Mouse (Mus musculus) adipose tissue, adult 10 weeks (tissue): ENCODE data around the gene Zcchc18. TPM values are rescaled to one million over a fixed set of nuclear protein-coding genes. Genes with fewer than 3 reads are reported as not detected.

Source experiments
- polyA plus RNA-seq: library from polyadenylated mRNA; stranded (reverse); fragments of 350-450 nt; fragmentation: Illumina TruSeq; extraction: RNeasy Lipid Tissue Mini Kit (QIAGEN cat#74804); gene quantifications from one replicate; pipeline ENCODE4 v1.2.3, GENCODE M21; 2014; ENCODE audit warnings: low read depth, low replicate concordance

The Zcchc18 gene
- polyA plus RNA-seq = 4.3 TPM

DNA sequence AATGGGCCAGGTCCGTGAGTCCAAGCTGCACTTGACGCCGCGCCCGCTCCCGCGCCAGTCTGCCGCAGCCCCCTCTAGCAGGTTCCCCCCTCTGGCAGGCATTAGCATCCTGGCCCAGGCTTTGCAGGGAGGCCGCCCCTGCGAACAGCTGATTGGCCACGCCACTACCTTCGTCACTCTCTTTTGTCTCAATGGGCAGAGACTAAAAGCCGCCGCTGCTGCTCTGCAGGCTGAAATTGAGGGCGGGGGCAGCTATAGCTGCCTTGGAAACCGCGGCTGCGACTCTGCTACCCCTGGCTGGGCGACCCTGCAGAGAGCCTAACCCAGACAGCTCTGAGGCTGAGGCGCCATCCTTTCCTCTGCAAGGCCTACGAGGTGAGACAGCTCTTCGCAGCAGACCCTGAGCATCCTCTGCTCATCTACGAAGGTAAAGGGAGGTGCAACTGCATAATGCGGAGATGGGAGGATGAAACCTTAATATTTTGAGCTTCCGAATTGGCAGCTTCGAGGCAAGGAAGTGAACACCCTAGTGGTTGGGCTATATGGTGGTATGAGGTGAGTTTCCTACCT, at the start of gene Zcchc18:
Gene Zcchc18 (plus strand): TSS at position 178 of the 570 bp plus-strand sequence.

GRCm38 (mm10) chrX:136975397-136975796, 17.6 kb upstream of the Zcchc18 start, which contains the start of gene Tmsb15b2:
Tmsb15b2 (minus strand) TSS chrX:136975497.

GRCm38 (mm10) chrX:136976424-136977084, 16.4 kb upstream of the Zcchc18 start, which contains the start of the genes Tmsb15l and Tmsb15b1:
Tmsb15l (minus strand) TSS chrX:136976869.
Tmsb15b1 (minus strand) TSS chrX:136976874.

GRCm38 (mm10) chrX:137038000-137038483, 45.1 kb downstream of the Zcchc18 start, which contains the start of gene Slc25a53:
Slc25a53 (minus strand) TSS chrX:137038302.

Other genes starting within 250 kb of the Zcchc18 start
- 518 TPM for gene Morf4l2, start 249.5 kb upstream of the Zcchc18 start, polyA plus RNA-seq
- gene Glra4, start 213.0 kb upstream of the Zcchc18 start, polyA plus RNA-seq = not detected
- gene Plp1, start 170.5 kb upstream of the Zcchc18 start, polyA plus RNA-seq = 4.8 TPM
- 0.37 TPM for gene Rab9b, start 124.4 kb upstream of the Zcchc18 start, polyA plus RNA-seq
- not detected for gene H2bfm, start 65.8 kb upstream of the Zcchc18 start, polyA plus RNA-seq
- 16.2 TPM for gene Tmsb15b2, start 17.7 kb upstream of the Zcchc18 start, polyA plus RNA-seq
- gene Tmsb15l, start 16.3 kb upstream of the Zcchc18 start, polyA plus RNA-seq = 3.9 TPM
- gene Tmsb15b1, start 16.3 kb upstream of the Zcchc18 start, polyA plus RNA-seq = 18.0 TPM
- 7.4 TPM for gene Slc25a53, start 45.1 kb downstream of the Zcchc18 start, polyA plus RNA-seq
- 3.5 TPM for gene Fam199x, start 56.4 kb downstream of the Zcchc18 start, polyA plus RNA-seq
- gene Esx1, start 128.9 kb downstream of the Zcchc18 start, polyA plus RNA-seq = 0.25 TPM